Mouse (Mus musculus) kidney, adult 2 months (tissue): Measurements from ENCODE around the gene Utp20.

Source experiments
- CTCF ChIP-seq: fragments of 200-500 bp; conservative IDR thresholded peaks from 2 replicates; pipeline ENCODE4 v1.5.1; 2011; ENCODE audit warnings: low read depth, mild to moderate bottlenecking, control low read depth, low read length, moderate library complexity, mixed read lengths; ENCODE audit not compliant: insufficient read depth, insufficient read length
- POLR2A ChIP-seq: fragments of 200-500 bp; IDR thresholded peaks from one replicate; pipeline ENCODE4 v1.6.1; 2011; ENCODE audit warnings: low read depth, low read length, control low read depth

DNA sequence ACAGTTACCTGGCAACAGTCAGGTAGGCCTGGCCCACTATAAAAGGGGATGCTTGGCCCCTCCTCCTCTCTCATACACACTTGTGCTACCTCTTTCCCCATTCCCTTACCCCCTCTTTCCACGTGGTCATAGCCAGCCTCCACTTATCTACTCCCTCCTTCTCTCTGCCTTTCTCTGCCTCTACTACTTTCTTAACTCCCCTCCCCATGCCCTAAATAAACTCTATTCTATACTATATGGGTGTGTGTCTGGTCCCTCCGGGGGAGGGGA lies 108.9 kb downstream of the Utp20 start:
- TF ChIP-seq CTCF (no peak), POLR2A (no peak)
